Mouse (Mus musculus) midbrain, embryonic 11.5 days (tissue): ENCODE measurements at regions not wholly inside any gene's neighbourhood (a gene's known extent, or its start where the extent isn't known, plus 50 kb on each side); places are given as distances from the start of the nearest gene placed in this dataset.
A peak's percentile ranks its signal among the peaks of the same experiment; 100 is the strongest.

Source experiments
- ATAC-seq: fragments of 200-750 bp; cut with Nextera tagmentation; 2 replicates; pipeline ENCODE4 v1.8.0; 2017; ENCODE audit warnings: moderate TSS enrichment, moderate library complexity; ENCODE audit not compliant: low FRiP score
- DNase-seq: peaks from one replicate; pipeline ENCODE4 v3.0.0; 2015; ENCODE audit warnings: low spot score; ENCODE audit errors: missing footprints
- H3K27ac ChIP-seq: fragments of 300-500 bp; sonication (generic); 2 replicates; pipeline ENCODE4 v1.5.1; 2014; ENCODE audit warnings: low read depth, low read length
- H3K27me3 ChIP-seq: fragments of 300-500 bp; sonication (generic); 2 replicates; pipeline ENCODE4 v1.6.1; 2014; ENCODE audit warnings: mild to moderate bottlenecking, low read length, moderate library complexity, mixed read lengths; ENCODE audit not compliant: control insufficient read depth, insufficient read depth
- H3K36me3 ChIP-seq: fragments of 300-500 bp; sonication (generic); 2 replicates; pipeline ENCODE4 v1.6.1; 2014; ENCODE audit warnings: mild to moderate bottlenecking, low read length, moderate library complexity, mixed read lengths; ENCODE audit not compliant: control insufficient read depth, insufficient read depth
- H3K4me1 ChIP-seq: fragments of 300-500 bp; sonication (generic); 2 replicates; pipeline ENCODE4 v1.6.1; 2014; ENCODE audit warnings: low read length; ENCODE audit not compliant: control insufficient read depth, insufficient read depth
- H3K4me2 ChIP-seq: fragments of 300-500 bp; sonication (generic); 2 replicates; pipeline ENCODE4 v1.6.1; 2014; ENCODE audit warnings: mild to moderate bottlenecking, moderate library complexity
- H3K4me3 ChIP-seq: fragments of 300-500 bp; sonication (generic); 2 replicates; pipeline ENCODE4 v1.5.1; 2014; ENCODE audit warnings: low read depth, low read length
- H3K9ac ChIP-seq: fragments of 300-500 bp; sonication (generic); 2 replicates; pipeline ENCODE4 v1.6.1; 2014; ENCODE audit warnings: low read length
- H3K9me3 ChIP-seq: fragments of 300-500 bp; sonication (generic); 2 replicates; pipeline ENCODE4 v1.6.1; 2016; ENCODE audit warnings: low read length; ENCODE audit not compliant: control insufficient read depth
- WGBS: fragments of 180-500 bp; shearing (Covaris S2); extraction: QIAGEN DNeasy Blood & Tissue Kit; methylation state at CpG from one replicate; pipeline ENCODE4 v1.1.7; 2014; 5-methylcytosine and 5-hydroxymethylcytosine counted together

GRCm38 (mm10) chrX:57923836-57924235 is 98.7 kb upstream of the Zic3 start:
- ATAC-seq, result no peak

DNA sequence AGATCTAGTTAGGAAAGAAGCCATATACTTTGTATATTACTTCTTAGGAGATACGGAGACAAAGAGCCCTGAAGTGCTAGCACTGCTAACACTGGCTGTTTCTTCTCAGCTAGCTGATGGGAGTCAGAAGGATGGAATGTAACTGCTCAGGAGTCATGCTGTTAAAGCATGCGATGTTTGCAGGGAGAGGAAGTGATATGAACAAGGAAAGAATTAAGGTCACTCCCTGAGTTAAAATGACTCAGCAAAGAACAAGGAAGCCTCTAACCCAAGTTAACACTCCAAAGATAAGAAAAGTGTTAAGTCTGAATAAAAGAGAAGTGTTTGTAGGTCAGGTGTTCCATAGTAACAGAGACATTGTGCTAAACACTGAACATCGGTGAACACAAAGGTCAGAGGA is 86.9 kb upstream of the Zic3 start:
- H3K4me1 ChIP-seq, result no peaks in the 10 kb centered on the region
- H3K27ac ChIP-seq, result no peak overlapping the region
- H3K9ac ChIP-seq, result no peak overlapping the region
- ATAC-seq (no peak), DNase-seq (no peak)
- no peak overlapping the region for H3K4me3 ChIP-seq
- H3K36me3 ChIP-seq, result no peaks in the 10 kb centered on the region
- WGBS, result 63% methylated on average over 3 of the region's 3 CpGs
- H3K27me3 ChIP-seq, result no peaks in the 10 kb centered on the region
- H3K4me2 ChIP-seq, result no peak overlapping the region
- no peaks in the 10 kb centered on the region for H3K9me3 ChIP-seq

More at GRCm38 (mm10) chrX:57923836-57924235, 98.7 kb upstream of the Zic3 start:
- Histone ChIP-seq H3K4me3 (no peak overlapping the region), H3K27me3 (peaks cover 13% of the 10 kb centered on the region), H3K36me3 (no peaks in the 10 kb centered on the region), H3K9ac (no peak overlapping the region), H3K9me3 (no peaks in the 10 kb centered on the region), H3K4me2 (no peak overlapping the region), H3K27ac (no peak overlapping the region), H3K4me1 (0 out of 2 replicates have a peak, but pooled peaks cover 2% of the 10 kb centered on the region)
- peak; percentile 85 for DNase-seq
- WGBS, result 35% methylated on average over 5 of the region's 5 CpGs

- DNase-seq (no peak), ATAC-seq (no peak)
- WGBS, result 28% methylated on average over 6 of the region's 6 CpGs
- Histone ChIP-seq H3K4me2 (no peak overlapping the region), H3K4me1 (no peaks in the 10 kb centered on the region), H3K9ac (no peak overlapping the region), H3K36me3 (no peaks in the 10 kb centered on the region), H3K4me3 (no peak overlapping the region), H3K27me3 (no peaks in the 10 kb centered on the region), H3K9me3 (no peaks in the 10 kb centered on the region), H3K27ac (no peak overlapping the region)
These were observed 84.2 kb upstream of the Zic3 start for GRCm38 (mm10) chrX:57938248-57938836.

- Histone ChIP-seq H3K4me3 (no peak overlapping the region), H3K9me3 (no peaks in the 10 kb centered on the region), H3K4me1 (no peaks in the 10 kb centered on the region), H3K27me3 (no peaks in the 10 kb centered on the region), H3K9ac (no peak overlapping the region), H3K4me2 (no peak overlapping the region), H3K36me3 (no peaks in the 10 kb centered on the region), H3K27ac (no peak overlapping the region)
- DNase-seq (no peak), ATAC-seq (no peak)
- 71% methylated on average over 2 of the region's 2 CpGs for WGBS
These were observed 71.6 kb upstream of the Zic3 start for GRCm38 (mm10) chrX:57950896-57951295.

DNA sequence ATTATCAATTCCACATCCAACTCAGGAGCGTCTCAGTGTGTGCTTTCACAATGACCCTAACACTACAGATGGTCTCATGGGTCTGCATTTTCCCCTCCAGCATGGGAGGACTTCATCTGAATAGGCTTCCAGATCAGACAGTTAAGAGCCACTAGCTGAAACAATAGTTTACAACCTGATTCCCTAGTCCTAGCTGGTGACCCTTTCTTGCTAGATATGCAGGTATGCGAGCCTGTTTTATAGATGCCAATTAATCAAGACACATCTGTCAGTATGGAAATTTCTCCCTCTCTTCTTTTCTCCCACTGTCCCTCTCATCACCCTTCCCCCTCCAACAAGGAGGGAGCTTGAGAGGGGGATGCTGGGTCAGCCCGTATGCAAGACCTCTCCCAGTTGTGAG is 71.2 kb upstream of the Zic3 start:
- Histone ChIP-seq H3K36me3 (no peaks in the 10 kb centered on the region), H3K4me3 (no peak overlapping the region), H3K9ac (no peak overlapping the region), H3K27ac (no peak overlapping the region), H3K4me2 (no peak overlapping the region), H3K9me3 (no peaks in the 10 kb centered on the region), H3K4me1 (no peaks in the 10 kb centered on the region), H3K27me3 (no peaks in the 10 kb centered on the region)
- 46% methylated on average over 3 of the region's 3 CpGs for WGBS
- DNase-seq (no peak), ATAC-seq (no peak)

GRCm38 (mm10) chrX:57954594-57955185 is 67.8 kb upstream of the Zic3 start:
- no peak for DNase-seq
- 25% methylated on average over 3 of the region's 3 CpGs for WGBS
- Histone ChIP-seq H3K4me1 (no peaks in the 10 kb centered on the region), H3K4me2 (no peak overlapping the region), H3K9me3 (no peaks in the 10 kb centered on the region), H3K27ac (no peak overlapping the region), H3K9ac (no peak overlapping the region), H3K36me3 (no peaks in the 10 kb centered on the region), H3K4me3 (no peak overlapping the region), H3K27me3 (no peaks in the 10 kb centered on the region)
- ATAC-seq, result peak; percentile 30; the same call in 1 of the 2 replicates
